Mouse (Mus musculus): ENCODE results near the gene Pelo. TPM values are rescaled to one million over a fixed set of nuclear protein-coding genes. Genes with fewer than 3 reads are reported as not detected.

Pelo gene
- polyA plus RNA-seq, 1 experiment: 7.8 TPM

GRCm38 (mm10) chr13:115077346-115078134, 12.4 kb downstream of the Pelo start:
- Histone ChIP-seq H3K27ac (ENCODE audit: control insufficient read depth, insufficient read depth, low read depth, low read length, poor library complexity) (no peak overlapping the region), H3K4me1 (ENCODE audit: control insufficient read depth, insufficient read depth, low read length) (peaks cover 4% of the 10 kb centered on the region; the same call in 1 of the 2 replicates), H3K4me3 (replicated peaks; ENCODE audit: control insufficient read depth, low read depth, low read length) (no peak overlapping the region)
- no peak for TF ChIP-seq POLR2A (IDR thresholded peaks at IDR 0.05; ENCODE audit: borderline replicate concordance, control insufficient read depth, low read depth, low read length)
- TF ChIP-seq CTCF (IDR thresholded peaks at IDR 0.05; ENCODE audit: control insufficient read depth, insufficient read depth, low read length): no peak
- WGBS: 38% methylated on average over 9 of the region's 9 CpGs

- no peak overlapping the region for H3K27ac ChIP-seq (ENCODE audit: control insufficient read depth, insufficient read depth, low read depth, low read length, poor library complexity)
These were observed 17.6 kb downstream of the Pelo start for GRCm38 (mm10) chr13:115072386-115072785.

GRCm38 (mm10) chr13:115071431-115071830, 18.6 kb downstream of the Pelo start:
- H3K4me3 ChIP-seq (replicated peaks; ENCODE audit: control insufficient read depth, low read depth, low read length): no peak overlapping the region
- H3K27ac ChIP-seq (ENCODE audit: control insufficient read depth, insufficient read depth, low read depth, low read length, poor library complexity): no peak overlapping the region
- no peaks in the 10 kb centered on the region for H3K4me1 ChIP-seq (ENCODE audit: control insufficient read depth, insufficient read depth, low read length)
- TF ChIP-seq POLR2A (IDR thresholded peaks at IDR 0.05; ENCODE audit: borderline replicate concordance, control insufficient read depth, low read depth, low read length) (no peak), CTCF (IDR thresholded peaks at IDR 0.05; ENCODE audit: control insufficient read depth, insufficient read depth, low read length) (no peak)
- WGBS: 74% methylated on average over 3 of the region's 3 CpGs

More at GRCm38 (mm10) chr13:115072386-115072785, 17.6 kb downstream of the Pelo start:
- no peak for TF ChIP-seq CTCF (IDR thresholded peaks at IDR 0.05; ENCODE audit: control insufficient read depth, insufficient read depth, low read length)
- no peak for TF ChIP-seq POLR2A (IDR thresholded peaks at IDR 0.05; ENCODE audit: borderline replicate concordance, control insufficient read depth, low read depth, low read length)
- H3K4me3 ChIP-seq (replicated peaks; ENCODE audit: control insufficient read depth, low read depth, low read length): no peak overlapping the region
- H3K4me1 ChIP-seq (ENCODE audit: control insufficient read depth, insufficient read depth, low read length): peaks cover under 1% of the 10 kb centered on the region; the same call in 1 of the 2 replicates
- 83% methylated on average over 6 of the region's 6 CpGs for WGBS

GRCm38 (mm10) chr13:115067968-115068330, 22.0 kb downstream of the Pelo start:
- TF ChIP-seq POLR2A (IDR thresholded peaks at IDR 0.05; ENCODE audit: borderline replicate concordance, control insufficient read depth, low read depth, low read length) (no peak), CTCF (IDR thresholded peaks at IDR 0.05; ENCODE audit: control insufficient read depth, insufficient read depth, low read length) (no peak)
- Histone ChIP-seq H3K27ac (ENCODE audit: control insufficient read depth, insufficient read depth, low read depth, low read length, poor library complexity) (no peak overlapping the region), H3K4me1 (ENCODE audit: control insufficient read depth, insufficient read depth, low read length) (no peaks in the 10 kb centered on the region), H3K4me3 (replicated peaks; ENCODE audit: control insufficient read depth, low read depth, low read length) (no peak overlapping the region)
- 43% methylated on average over 1 of the region's 1 CpGs for WGBS

- 68% methylated on average over 4 of the region's 4 CpGs for WGBS
- no peaks in the 10 kb centered on the region for H3K4me1 ChIP-seq (ENCODE audit: control insufficient read depth, insufficient read depth, low read length)
- no peak overlapping the region for H3K27ac ChIP-seq (ENCODE audit: control insufficient read depth, insufficient read depth, low read depth, low read length, poor library complexity)
- no peak overlapping the region for H3K4me3 ChIP-seq (replicated peaks; ENCODE audit: control insufficient read depth, low read depth, low read length)
- no peak for TF ChIP-seq POLR2A (IDR thresholded peaks at IDR 0.05; ENCODE audit: borderline replicate concordance, control insufficient read depth, low read depth, low read length)
- no peak for TF ChIP-seq CTCF (IDR thresholded peaks at IDR 0.05; ENCODE audit: control insufficient read depth, insufficient read depth, low read length)
These were observed 22.5 kb downstream of the Pelo start for GRCm38 (mm10) chr13:115067324-115067967.

- Histone ChIP-seq H3K4me3 (replicated peaks; ENCODE audit: control insufficient read depth, low read depth, low read length) (no peak overlapping the region), H3K4me1 (ENCODE audit: control insufficient read depth, insufficient read depth, low read length) (no peaks in the 10 kb centered on the region), H3K27ac (ENCODE audit: control insufficient read depth, insufficient read depth, low read depth, low read length, poor library complexity) (no peak overlapping the region)
- TF ChIP-seq POLR2A (IDR thresholded peaks at IDR 0.05; ENCODE audit: borderline replicate concordance, control insufficient read depth, low read depth, low read length) (no peak), CTCF (IDR thresholded peaks at IDR 0.05; ENCODE audit: control insufficient read depth, insufficient read depth, low read length) (no peak)
- 78% methylated on average over 5 of the region's 5 CpGs for WGBS
These were observed 32.4 kb downstream of the Pelo start for GRCm38 (mm10) chr13:115057555-115057954.

- Histone ChIP-seq H3K4me1 (ENCODE audit: control insufficient read depth, insufficient read depth, low read length) (no peaks in the 10 kb centered on the region), H3K4me3 (replicated peaks; ENCODE audit: control insufficient read depth, low read depth, low read length) (no peak overlapping the region), H3K27ac (ENCODE audit: control insufficient read depth, insufficient read depth, low read depth, low read length, poor library complexity) (no peak overlapping the region)
- no peak for TF ChIP-seq POLR2A (IDR thresholded peaks at IDR 0.05; ENCODE audit: borderline replicate concordance, control insufficient read depth, low read depth, low read length)
- TF ChIP-seq CTCF (IDR thresholded peaks at IDR 0.05; ENCODE audit: control insufficient read depth, insufficient read depth, low read length): no peak
- WGBS: 56% methylated on average over 9 of the region's 9 CpGs
These were observed 35.2 kb downstream of the Pelo start for GRCm38 (mm10) chr13:115054783-115055182.

GRCm38 (mm10) chr13:115052568-115052967, 37.4 kb downstream of the Pelo start:
- no peaks in the 10 kb centered on the region for H3K4me1 ChIP-seq (ENCODE audit: control insufficient read depth, insufficient read depth, low read length)
- no peak for TF ChIP-seq CTCF (IDR thresholded peaks at IDR 0.05; ENCODE audit: control insufficient read depth, insufficient read depth, low read length)
- TF ChIP-seq POLR2A (IDR thresholded peaks at IDR 0.05; ENCODE audit: borderline replicate concordance, control insufficient read depth, low read depth, low read length): no peak
- no peak overlapping the region for H3K27ac ChIP-seq (ENCODE audit: control insufficient read depth, insufficient read depth, low read depth, low read length, poor library complexity)
- 83% methylated on average over 7 of the region's 7 CpGs for WGBS
- H3K4me3 ChIP-seq (replicated peaks; ENCODE audit: control insufficient read depth, low read depth, low read length): no peak overlapping the region
